Mouse (Mus musculus) embryonic facial prominence, embryonic 13.5 days (tissue): ENCODE data around the gene Vipr1. TPM values are rescaled to one million over a fixed set of nuclear protein-coding genes. Genes with fewer than 3 reads are reported as not detected.

ENCODE experiments used
- ATAC-seq: fragments of 200-750 bp; cut with Nextera tagmentation; 2 replicates; pipeline ENCODE4 v1.8.0; 2017; ENCODE audit warnings: low read depth; ENCODE audit not compliant: insufficient number of reproducible peaks, insufficient read depth, low FRiP score, low TSS enrichment
- H3K27ac ChIP-seq: fragments of 300-500 bp; sonication (generic); 2 replicates; pipeline ENCODE4 v1.5.1; 2015; ENCODE audit warnings: moderate library complexity, mild to moderate bottlenecking, inconsistent platforms
- H3K27me3 ChIP-seq: fragments of 300-500 bp; sonication (generic); 2 replicates; pipeline ENCODE4 v1.6.1; 2015; ENCODE audit warnings: mild to moderate bottlenecking, inconsistent platforms
- H3K36me3 ChIP-seq: fragments of 300-500 bp; sonication (generic); 2 replicates; pipeline ENCODE4 v1.6.1; 2015; ENCODE audit warnings: mild to moderate bottlenecking, inconsistent platforms
- H3K4me1 ChIP-seq: fragments of 300-500 bp; sonication (generic); 2 replicates; pipeline ENCODE4 v1.6.1; 2015; ENCODE audit warnings: inconsistent platforms
- H3K4me2 ChIP-seq: fragments of 300-500 bp; sonication (generic); 2 replicates; pipeline ENCODE4 v1.6.1; 2015; ENCODE audit warnings: moderate library complexity, mild to moderate bottlenecking, inconsistent platforms
- H3K4me3 ChIP-seq: fragments of 300-500 bp; sonication (generic); 2 replicates; pipeline ENCODE4 v1.5.1; 2015; ENCODE audit warnings: mild to moderate bottlenecking, inconsistent platforms
- H3K9ac ChIP-seq: fragments of 300-500 bp; sonication (generic); 2 replicates; pipeline ENCODE4 v1.6.1; 2015; ENCODE audit warnings: mild to moderate bottlenecking, inconsistent platforms
- H3K9me3 ChIP-seq: fragments of 300-500 bp; sonication (generic); 2 replicates; pipeline ENCODE4 v1.6.1; 2016; ENCODE audit warnings: inconsistent platforms
- WGBS: fragments of 180-500 bp; shearing (Covaris S2); methylation state at CpG from one replicate; pipeline ENCODE4 v1.1.7; 2015; ENCODE audit warnings: mixed read lengths; 5-methylcytosine and 5-hydroxymethylcytosine counted together
- polyA plus RNA-seq: library from polyadenylated mRNA; unstranded; fragments of >200 nt; fragmentation: Nextera tagmentation; extraction: Ambion mirVana; gene quantifications from 2 replicates; pipeline ENCODE4 v1.2.1, GENCODE M21; 2015

Gene Vipr1
- polyA plus RNA-seq, 1 experiment from 2014 or later, result 0.67 TPM

- Histone ChIP-seq H3K9me3 (no peaks in the 10 kb centered on the region), H3K27ac (no peak overlapping the region), H3K4me1 (no peaks in the 10 kb centered on the region), H3K4me2 (no peak overlapping the region), H3K4me3 (no peak overlapping the region), H3K27me3 (no peaks in the 10 kb centered on the region), H3K9ac (no peak overlapping the region; the same call in 1 of the 2 replicates), H3K36me3 (peaks cover 37% of the 10 kb centered on the region)
- ATAC-seq, result no peak
- 67% methylated on average over 8 of the region's 8 CpGs for WGBS
Measured at GRCm38 (mm10) chr9:121681191-121681590, 38.7 kb downstream of the Vipr1 start.

DNA sequence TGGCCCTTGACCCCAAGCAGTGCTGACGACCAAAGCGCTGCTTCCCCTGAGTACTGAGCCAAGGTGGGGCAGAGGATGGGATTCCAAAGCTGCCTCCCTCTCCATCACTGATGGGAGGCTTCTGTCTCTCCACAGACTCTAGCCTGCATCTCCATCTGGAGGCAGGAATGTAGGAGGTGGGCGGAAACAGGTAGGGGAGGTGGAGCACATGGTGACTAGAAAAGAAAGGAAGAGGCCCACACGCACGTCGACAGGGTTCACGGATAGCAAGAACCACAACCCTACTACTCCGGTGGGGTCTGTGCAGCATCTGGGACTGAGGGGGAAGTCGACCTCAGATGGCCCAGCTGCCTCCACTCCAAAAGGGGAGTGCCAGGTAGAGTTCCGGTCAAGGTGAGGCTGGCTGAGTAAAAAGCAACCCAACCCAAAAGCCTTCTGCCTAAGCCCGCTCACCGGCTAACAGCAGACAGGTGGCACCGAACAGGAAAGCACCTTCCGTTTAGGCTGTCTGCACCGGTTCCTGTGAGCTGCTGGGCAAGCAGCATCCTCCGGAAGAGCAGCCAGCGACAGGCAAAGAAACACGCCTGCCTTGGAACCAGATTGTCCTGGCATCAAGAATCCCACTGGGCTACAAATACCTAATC is 39.6 kb downstream of the Vipr1 start:
- H3K9ac ChIP-seq, result no peak overlapping the region
- no peaks in the 10 kb centered on the region for H3K4me1 ChIP-seq
- H3K36me3 ChIP-seq, result peaks cover 43% of the 10 kb centered on the region
- WGBS, result 65% methylated on average over 18 of the region's 18 CpGs
- H3K4me2 ChIP-seq, result no peak overlapping the region
- no peaks in the 10 kb centered on the region for H3K9me3 ChIP-seq
- no peak overlapping the region for H3K27ac ChIP-seq
- H3K4me3 ChIP-seq, result no peak overlapping the region
- ATAC-seq, result no peak
- no peaks in the 10 kb centered on the region for H3K27me3 ChIP-seq

DNA sequence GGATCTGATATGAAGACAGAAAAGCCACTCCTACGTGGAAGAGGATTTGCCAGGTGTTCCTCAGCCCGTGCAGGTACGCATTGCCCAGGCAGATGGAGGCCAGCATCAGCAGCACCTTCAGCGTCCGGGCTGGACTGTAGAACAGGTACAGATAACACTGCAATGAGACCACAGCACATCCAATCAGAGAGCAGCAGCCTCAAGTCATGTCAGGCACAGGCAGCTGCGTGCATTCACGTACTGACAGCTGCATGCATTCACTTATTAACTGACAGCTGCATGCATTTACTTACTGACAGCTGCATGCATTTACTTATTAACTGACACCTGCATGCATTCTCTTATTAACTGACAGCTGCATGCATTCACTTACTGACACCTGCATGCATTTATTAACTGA is 42.2 kb downstream of the Vipr1 start:
- Histone ChIP-seq H3K4me1 (no peaks in the 10 kb centered on the region), H3K4me3 (no peak overlapping the region), H3K4me2 (no peak overlapping the region), H3K27me3 (no peaks in the 10 kb centered on the region), H3K27ac (no peak overlapping the region), H3K36me3 (peaks cover 66% of the 10 kb centered on the region), H3K9me3 (no peaks in the 10 kb centered on the region), H3K9ac (no peak overlapping the region)
- 84% methylated on average over 7 of the region's 7 CpGs for WGBS
- ATAC-seq, result no peak

DNA sequence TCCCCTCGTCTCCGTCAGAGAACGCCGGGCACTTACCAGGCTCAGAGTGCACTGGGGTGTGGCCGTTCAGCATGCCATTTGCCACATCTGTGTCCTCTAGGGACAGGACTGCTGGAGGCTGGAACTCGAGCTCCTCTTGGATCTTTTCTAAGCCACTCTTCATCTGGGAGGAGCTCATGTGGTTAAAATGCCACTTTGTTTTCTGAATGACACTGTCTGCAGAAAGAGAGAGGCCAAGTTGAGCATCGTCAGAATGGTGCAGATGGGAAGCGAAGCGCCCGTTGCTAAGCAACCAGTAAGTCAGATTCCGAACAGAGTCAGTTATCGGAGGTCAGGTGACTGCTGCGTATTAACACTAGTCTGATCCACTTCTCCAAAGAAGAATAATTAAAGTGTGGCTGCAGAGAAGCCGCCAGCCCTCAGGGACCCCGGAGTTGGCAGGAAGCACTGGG is 47.7 kb downstream of the Vipr1 start:
- Histone ChIP-seq H3K4me2 (no peak overlapping the region), H3K9ac (no peak overlapping the region), H3K9me3 (no peaks in the 10 kb centered on the region), H3K36me3 (peaks cover 76% of the 10 kb centered on the region), H3K4me3 (no peak overlapping the region), H3K27me3 (no peaks in the 10 kb centered on the region), H3K4me1 (peaks cover 8% of the 10 kb centered on the region; the same call in 1 of the 2 replicates), H3K27ac (no peak overlapping the region)
- ATAC-seq, result no peak
- WGBS, result 62% methylated on average over 15 of the region's 15 CpGs

GRCm38 (mm10) chr9:121690734-121691133 is 48.2 kb downstream of the Vipr1 start:
- no peak overlapping the region for H3K9ac ChIP-seq
- H3K27me3 ChIP-seq, result no peaks in the 10 kb centered on the region
- peaks cover 8% of the 10 kb centered on the region; the same call in 1 of the 2 replicates for H3K4me1 ChIP-seq
- H3K4me3 ChIP-seq, result no peak overlapping the region
- H3K4me2 ChIP-seq, result no peak overlapping the region
- WGBS, result 82% methylated on average over 7 of the region's 7 CpGs
- peaks cover 76% of the 10 kb centered on the region for H3K36me3 ChIP-seq
- ATAC-seq, result no peak
- H3K27ac ChIP-seq, result peak overlapping the region; percentile 29; the same call in 1 of the 2 replicates
- no peaks in the 10 kb centered on the region for H3K9me3 ChIP-seq

GRCm38 (mm10) chr9:121694736-121695135 is 52.2 kb downstream of the Vipr1 start:
- H3K27ac ChIP-seq, result no peak overlapping the region
- H3K4me2 ChIP-seq, result no peak overlapping the region
- no peak overlapping the region for H3K9ac ChIP-seq
- H3K9me3 ChIP-seq, result 0 out of 2 replicates have a peak, but pooled peaks cover 5% of the 10 kb centered on the region
- H3K4me1 ChIP-seq, result peaks cover 8% of the 10 kb centered on the region; the same call in 1 of the 2 replicates
- peaks cover 68% of the 10 kb centered on the region for H3K36me3 ChIP-seq
- ATAC-seq, result no peak
- no peak overlapping the region for H3K4me3 ChIP-seq
- WGBS, result 75% methylated on average over 12 of the region's 12 CpGs
- H3K27me3 ChIP-seq, result no peaks in the 10 kb centered on the region

DNA sequence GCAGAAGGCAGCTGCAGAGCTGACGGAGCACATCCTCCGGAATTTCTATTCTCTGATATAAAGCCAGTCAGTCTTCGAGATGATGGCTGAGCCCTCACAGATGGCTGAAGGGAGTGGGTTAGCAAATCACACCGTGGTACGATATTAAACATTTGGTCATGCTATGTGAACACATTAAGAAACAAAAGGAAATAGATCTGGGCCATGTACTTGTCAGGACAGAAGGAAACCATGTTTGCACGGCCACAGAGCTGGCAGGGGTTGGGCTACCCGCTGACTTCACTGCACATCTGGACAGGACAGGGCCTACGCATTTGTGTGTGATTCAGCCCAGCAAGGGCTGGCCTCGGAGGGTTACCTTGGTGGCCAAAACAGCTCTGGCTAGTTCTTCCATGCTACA is 54.1 kb downstream of the Vipr1 start:
- H3K4me3 ChIP-seq, result no peak overlapping the region
- no peaks in the 10 kb centered on the region for H3K27me3 ChIP-seq
- no peak overlapping the region for H3K27ac ChIP-seq
- H3K4me2 ChIP-seq, result no peak overlapping the region
- H3K9ac ChIP-seq, result no peak overlapping the region
- peaks cover 57% of the 10 kb centered on the region for H3K36me3 ChIP-seq
- WGBS, result 92% methylated on average over 9 of the region's 9 CpGs
- 0 out of 2 replicates have a peak, but pooled peaks cover 5% of the 10 kb centered on the region for H3K9me3 ChIP-seq
- ATAC-seq, result no peak
- H3K4me1 ChIP-seq, result no peaks in the 10 kb centered on the region

DNA sequence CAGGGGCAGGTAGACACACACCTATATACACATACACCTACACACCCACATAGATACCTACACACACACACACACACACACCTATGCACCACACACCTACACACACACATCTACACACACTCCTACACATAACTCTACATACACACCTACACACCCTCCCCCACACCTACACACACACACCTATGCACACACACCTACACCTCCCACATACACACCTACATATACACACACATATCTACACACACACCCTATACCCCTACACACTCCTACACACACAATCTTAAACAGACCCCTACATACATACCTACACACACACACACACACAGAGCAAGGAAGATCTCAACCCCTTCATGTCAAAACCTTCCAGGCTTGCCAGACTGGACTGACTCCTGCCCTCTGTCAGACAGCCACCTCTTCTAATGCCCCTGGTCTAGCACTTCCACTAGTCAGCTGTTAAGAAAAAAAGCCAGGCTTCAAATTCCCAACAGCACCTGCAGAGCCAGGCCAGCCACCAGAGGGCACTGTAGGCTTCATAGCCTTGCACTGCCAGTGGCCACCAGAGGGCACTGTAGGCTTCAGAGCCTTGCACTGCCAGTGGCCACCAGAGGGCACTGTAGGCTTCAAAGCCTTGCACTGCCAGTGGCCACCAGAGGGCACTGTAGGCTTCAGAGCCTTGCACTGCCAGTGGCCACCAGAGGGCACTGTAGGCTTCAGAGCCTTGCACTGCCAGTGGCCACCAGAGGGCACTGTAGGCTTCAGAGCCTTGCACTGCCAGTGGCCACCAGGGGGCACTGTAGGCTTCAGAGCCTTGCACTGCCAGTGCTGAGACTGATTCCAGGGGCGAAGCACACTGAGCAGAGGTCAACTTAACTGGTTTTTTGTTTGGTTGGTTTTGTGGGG is 54.9 kb downstream of the Vipr1 start:
- no peak overlapping the region for H3K27ac ChIP-seq
- 0 out of 2 replicates have a peak, but pooled peaks cover 5% of the 10 kb centered on the region for H3K9me3 ChIP-seq
- H3K27me3 ChIP-seq, result no peaks in the 10 kb centered on the region
- no peaks in the 10 kb centered on the region for H3K4me1 ChIP-seq
- H3K9ac ChIP-seq, result no peak overlapping the region
- H3K36me3 ChIP-seq, result peaks cover 52% of the 10 kb centered on the region
- WGBS, result 100% methylated on average over 1 of the region's 1 CpGs
- H3K4me2 ChIP-seq, result no peak overlapping the region
- no peak overlapping the region for H3K4me3 ChIP-seq
- no peak for ATAC-seq

- H3K9me3 ChIP-seq, result no peaks in the 10 kb centered on the region
- peaks cover 23% of the 10 kb centered on the region for H3K4me1 ChIP-seq
- peak overlapping the region; percentile 79 for H3K4me3 ChIP-seq
- no peak overlapping the region for H3K27ac ChIP-seq
- H3K4me2 ChIP-seq, result peak overlapping the region; percentile 91
- no peak for ATAC-seq
- H3K9ac ChIP-seq, result peak overlapping the region; percentile 81
- H3K27me3 ChIP-seq, result no peaks in the 10 kb centered on the region
- peaks cover 6% of the 10 kb centered on the region for H3K36me3 ChIP-seq
- 33% methylated on average over 11 of the region's 11 CpGs for WGBS
Measured at GRCm38 (mm10) chr9:121704261-121704645, 61.7 kb downstream of the Vipr1 start.

- 0 out of 2 replicates have a peak, but pooled peaks cover 3% of the 10 kb centered on the region for H3K36me3 ChIP-seq
- peak within 1 kb of the TSS; percentile 91 for H3K4me2 ChIP-seq
- WGBS, result under 1% methylated on average over 68 of the region's 69 CpGs
- H3K9ac ChIP-seq, result peak within 1 kb of the TSS; percentile 81
- peak within 1 kb of the TSS; percentile 75 for H3K27ac ChIP-seq
- H3K4me1 ChIP-seq, result peaks cover 27% of the 10 kb centered on the region
- H3K27me3 ChIP-seq, result no peaks in the 10 kb centered on the region
- peak; percentile 97 for ATAC-seq
- peak within 1 kb of the TSS; percentile 79 for H3K4me3 ChIP-seq
- no peaks in the 10 kb centered on the region for H3K9me3 ChIP-seq
Measured at GRCm38 (mm10) chr9:121704646-121705625, 62.4 kb downstream of the Vipr1 start, which contains the start of gene Sec22c. Sec22c (minus strand) TSS chr9:121705490.
